Mouse (Mus musculus): ENCODE results near the gene Gm17087.

Gene Gm17087

DNA sequence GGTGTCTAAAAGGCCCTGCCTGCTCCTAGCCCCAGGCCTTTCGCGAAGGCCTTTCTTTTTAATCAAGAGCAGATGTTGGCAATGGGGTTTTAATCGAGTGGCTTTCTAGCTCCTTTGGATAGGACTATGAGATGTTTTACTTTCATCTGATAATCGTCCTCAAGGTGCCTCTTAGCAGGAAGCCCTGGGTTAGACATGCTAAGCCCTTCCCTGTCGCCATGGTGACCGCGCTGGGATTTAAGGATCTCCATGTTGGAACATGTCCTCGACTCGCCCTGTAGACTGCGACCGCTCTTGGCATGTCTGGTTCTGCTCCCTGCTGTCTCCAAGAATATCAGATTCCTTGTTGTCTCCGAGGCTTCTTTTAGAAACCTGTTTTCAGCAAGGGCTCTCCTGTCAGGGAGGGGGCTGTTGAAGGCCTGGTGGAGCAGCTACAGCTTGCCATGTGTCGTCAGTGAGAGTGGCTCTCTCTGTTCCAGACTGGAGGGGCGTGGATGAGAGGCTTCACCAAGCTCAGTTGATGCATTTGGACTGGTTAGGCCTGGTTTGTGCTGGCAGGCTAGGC is 24.7 kb downstream of the Gm17087 start:
- peak in 1 of 2 experiments; percentile 31 for DNase-seq

DNA sequence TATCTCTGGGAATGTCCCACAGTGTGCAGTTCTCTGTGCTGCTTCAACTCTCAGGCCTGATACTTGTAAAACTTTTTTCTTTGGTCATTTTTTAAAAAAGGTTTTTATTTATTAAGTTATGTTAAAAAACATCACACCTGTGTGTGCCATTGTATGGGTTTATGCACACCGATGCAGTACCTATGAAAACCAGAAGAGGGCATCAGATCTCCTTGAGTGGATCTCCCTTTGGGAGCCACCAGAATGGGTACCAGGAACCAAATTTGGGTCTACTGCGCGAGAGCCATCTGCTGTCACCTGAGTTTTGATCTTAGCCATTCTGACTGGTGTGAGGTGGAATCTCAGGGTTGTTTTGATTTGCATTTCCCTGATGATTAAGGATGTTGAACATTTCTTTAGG is 28.6 kb downstream of the Gm17087 start:
- DNase-seq, result peak in 1 of 2 experiments; percentile 55

DNA sequence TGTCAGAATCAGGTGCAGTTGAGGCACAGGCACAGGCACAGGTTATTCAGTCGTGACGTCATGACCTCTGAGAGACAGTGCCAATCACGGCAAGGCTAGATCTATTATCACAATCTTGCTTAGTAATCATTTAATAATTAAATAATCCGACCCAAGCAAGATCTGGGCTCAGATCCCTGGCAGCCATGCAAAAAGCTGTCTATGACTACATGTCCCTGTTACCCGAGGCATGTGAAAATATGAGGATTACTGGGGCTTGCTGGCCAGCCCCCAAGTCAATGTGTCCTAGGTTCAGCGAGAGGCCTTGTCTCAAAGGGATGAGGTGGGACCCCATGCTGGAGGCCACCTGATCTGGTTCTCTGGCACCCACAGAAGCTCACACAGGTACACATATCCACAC is 30.2 kb downstream of the Gm17087 start:
- peak; percentile 34 to 58 for DNase-seq

DNA sequence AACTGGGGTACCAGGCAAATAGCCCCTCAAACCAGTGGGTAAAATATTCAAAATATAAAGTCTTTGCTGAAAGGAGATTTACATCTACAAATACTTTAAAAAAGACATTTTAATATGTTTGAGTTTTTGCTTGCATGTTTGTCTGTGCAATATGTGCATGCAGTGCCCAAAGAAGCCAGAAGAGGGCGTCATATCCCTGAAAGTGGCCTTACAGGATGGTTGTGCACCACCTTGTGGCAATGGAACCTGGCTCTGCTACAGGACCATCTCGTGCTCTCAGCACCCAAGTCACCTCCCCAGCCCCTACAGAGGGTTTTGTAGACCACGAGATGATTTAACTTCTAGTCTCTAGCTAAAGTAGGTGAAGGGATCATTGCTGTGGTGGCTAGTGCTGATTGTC is 32.9 kb downstream of the Gm17087 start:
- peak in 1 of 2 experiments; percentile 62 for DNase-seq

DNA sequence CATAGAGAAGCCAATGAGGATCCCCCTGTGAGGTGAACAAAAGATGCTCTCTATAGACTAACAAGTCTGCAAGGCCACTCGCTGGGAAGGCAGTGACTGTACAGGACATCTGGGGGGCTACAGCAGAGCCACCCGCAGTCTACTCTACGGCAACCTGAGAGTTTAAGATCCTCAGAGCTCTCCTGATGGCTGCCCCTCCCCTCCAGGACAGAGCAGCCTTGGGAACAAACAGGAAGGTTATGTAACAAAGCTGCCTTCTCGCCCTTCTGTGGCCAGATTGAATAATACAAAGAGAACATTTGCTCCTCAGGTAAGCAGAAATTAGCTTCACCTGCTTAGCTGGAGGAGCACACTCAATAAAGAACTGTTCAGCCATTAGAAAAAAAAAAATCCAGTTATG is 34.1 kb downstream of the Gm17087 start:
- DNase-seq, result no peak

DNA sequence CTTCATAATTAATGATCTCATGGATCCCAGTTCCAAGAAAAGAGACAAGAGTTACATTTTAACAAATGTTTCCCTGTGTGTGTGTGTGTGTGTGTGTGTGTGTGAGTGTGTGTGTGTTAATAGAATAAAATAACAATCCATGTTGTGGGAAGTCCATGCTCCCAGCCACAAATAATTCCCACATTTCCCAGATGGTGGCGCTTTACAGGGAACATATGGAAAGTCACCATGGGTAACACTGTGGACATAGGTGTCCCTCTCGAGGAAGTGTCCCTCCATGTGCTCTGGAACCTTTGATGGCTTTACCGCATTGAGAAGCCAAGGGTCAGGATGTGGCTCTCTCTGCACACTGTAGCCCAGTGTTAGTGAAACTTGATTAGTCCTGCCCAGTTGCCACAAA is 38.1 kb downstream of the Gm17087 start:
- DNase-seq, result no peak

DNA sequence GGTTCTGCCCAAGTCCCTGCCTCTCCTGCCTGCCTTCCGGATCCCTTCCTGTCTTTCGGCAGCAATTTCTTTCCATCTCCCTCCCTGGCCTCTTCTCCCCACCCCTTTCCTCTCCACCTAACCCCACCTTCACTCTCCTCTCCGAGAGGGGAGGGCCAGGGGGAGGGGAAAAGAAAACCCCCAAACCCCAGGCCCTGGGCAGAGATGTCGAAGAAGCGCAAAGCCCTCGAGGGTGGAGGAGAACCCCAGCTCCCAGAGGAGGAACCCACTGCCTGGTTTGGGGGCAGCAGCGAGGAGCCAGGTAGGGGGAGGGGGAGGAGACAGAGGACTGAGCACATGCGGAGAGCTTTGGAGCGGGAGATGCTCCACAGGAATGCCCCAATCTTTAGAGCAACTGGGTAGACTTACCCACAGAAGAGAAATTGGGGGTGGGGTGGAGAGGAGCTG is 39.9 kb downstream of the Gm17087 start:
- DNase-seq, result peak; percentile 62 to 70

DNA sequence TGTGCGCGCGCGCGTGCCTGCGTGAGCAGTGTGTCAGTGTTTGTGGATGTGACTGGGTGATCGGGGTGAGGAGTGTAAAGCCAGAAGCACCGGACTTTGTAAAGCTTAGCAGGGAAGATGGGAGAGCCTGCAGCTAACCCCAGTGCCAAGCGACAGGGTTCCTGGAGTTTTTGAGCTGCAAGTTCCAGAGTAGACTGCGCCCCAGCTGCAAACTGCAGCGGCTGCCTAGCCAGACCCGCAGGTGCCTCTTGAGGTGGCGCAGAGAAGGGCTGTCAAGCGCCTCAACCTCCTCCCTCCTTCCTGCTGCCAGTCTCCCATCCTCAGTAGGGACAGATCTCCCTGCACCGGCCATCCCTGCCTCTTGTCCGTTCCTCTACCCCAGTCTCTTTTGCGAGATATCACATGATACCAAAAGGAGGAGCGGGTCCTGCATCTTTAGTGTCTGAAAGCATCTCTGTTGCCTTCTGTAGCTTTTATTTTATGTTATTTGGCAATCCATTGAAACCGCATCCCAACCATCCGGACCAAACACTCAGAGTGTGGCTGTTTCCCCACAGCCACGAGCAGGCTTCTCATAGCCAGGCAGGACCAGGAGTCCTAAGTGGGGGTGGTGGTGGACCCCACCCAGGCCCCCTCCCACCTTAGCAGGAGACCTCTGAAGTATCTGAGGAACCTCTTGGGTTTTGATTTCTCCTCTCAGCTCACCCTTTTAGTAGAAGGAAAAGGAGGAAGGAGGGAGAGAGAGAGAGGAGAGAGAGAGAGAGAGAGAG is 40.6 kb downstream of the Gm17087 start:
- DNase-seq, result peak; percentile 62 to 64

DNA sequence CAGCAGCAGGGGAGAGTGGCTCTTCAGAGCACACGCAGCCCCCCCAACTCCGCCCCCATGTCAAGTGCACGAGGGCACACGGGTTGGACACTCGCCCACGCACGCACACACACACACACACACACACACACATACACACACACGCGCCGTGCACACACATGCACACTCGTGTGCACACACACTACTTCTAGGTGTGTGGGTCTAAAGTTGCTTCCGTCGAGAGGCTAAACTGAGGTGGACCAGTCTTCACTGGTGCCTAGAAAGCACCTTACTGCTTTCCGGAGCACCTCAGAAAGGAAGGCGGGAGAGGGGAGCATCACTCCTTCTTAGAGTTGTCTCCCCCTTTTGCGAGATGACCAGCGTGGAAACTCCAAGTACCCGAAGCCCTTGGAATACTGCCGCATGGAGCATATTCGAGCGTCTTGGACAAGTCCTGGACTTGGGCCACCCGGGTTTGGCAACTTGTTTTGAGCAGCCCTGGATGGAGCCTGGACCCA is 41.5 kb downstream of the Gm17087 start, which contains the start of gene Pde10a:
TSS of gene Pde10a (plus strand) at position 148 of the 497 bp plus-strand sequence.
- DNase-seq, result peak; percentile 79 to 83

DNA sequence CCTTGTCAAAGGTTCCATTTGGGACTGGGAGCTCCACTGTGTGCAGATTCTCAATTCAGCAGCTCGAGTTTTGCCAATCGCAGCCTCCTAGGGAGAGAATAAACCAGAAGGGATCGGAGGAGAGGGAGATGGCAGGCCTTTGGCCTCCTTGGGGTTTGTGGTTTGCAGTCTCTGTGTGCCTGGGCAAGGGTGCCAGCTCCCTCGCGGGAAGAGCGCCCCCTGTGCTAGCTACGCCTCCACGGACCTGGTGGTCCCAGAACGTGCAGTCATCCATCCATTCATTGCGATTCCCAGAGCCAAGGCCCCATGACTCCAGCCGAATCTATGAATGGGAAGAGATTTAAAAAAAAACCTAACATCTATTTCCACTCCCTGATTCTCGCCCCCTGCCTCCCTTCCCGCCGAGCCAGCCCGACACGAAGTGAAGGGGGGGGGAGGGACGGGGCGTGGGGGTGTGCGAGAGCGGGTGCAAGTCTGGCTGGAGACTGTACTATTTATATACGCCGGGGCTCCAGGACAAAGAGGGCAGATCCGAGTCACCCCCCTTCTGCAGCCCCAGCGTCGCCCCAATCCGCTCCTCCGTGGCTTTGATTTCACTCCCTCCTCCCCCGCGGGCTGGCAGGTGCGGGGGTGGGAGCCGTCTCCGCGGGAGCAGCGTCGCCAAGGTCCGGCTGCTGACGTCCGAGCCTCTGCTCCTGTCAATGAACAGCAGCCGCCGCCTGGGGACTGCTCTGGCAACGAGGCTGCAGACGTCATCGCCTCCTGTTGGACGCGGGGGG is 42.2 kb downstream of the Gm17087 start:
- peak; percentile 91 for DNase-seq

DNA sequence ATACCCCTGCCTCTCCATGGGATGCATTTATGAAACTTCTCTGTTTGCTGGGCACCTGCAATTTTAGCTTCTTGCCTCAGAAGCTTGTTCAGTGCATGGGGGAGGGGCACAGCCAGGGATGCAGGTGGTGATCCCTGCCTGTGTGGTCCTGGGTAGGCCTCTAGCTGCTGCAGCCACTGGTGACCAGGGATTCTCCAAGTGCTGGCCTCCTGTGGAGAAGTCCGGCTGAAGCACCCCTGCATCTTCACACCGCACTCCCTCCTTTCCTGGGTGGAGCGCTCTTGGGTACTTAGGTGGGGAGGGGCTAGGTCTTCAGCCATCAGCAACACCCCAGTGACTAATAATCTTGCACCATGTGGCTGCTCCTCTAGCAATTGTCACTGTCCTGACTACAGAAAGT is 42.8 kb downstream of the Gm17087 start:
- DNase-seq, result peak in 1 of 2 experiments; percentile 63

DNA sequence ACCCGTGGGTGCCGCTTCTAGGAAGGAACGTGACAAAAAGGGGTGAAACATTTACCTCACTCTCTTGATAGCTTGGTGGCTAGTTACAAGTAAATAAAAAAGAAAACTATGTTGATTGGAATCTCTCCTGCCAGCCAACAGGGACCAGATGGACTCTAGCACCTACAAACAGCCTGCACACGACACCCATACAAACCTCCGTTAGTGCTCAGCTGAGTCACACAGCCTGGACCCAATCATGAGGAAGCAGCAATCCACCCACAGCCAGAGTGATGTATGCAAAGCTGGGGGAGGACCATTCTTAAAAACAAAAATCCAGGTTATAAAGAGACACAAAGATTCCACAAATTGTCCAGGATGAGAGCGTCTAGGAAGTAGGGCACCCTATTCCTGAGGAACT is 50.7 kb downstream of the Gm17087 start:
- no peak for DNase-seq

Measured in cerebellum, postnatal 14 days (tissue).